Mouse (Mus musculus): Measurements from ENCODE around the gene Rnf8.

DNA sequence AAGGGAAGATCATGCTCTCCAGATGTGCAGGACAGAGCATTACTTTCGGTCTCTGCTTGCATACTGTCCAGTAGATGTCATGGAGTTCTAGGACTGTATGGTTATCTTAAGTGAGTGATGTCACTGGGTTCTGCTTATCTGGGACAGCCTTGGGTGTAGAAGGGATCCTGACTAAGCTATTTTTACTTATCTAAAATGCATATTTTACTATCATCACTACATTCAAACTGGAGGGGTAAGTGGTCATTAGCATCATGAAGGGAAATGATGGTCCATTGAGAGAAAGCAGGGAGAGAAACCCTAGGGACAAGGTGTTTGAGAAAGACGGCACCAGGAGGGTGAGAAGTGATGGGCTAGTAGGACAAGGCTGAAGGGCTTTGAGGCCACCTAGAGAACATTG, 43.7 kb downstream of the Rnf8 start:
- TF ChIP-seq CTCF (conservative IDR thresholded peaks at IDR 0.05; ENCODE audit: low read length): no peak
- no peak for TF ChIP-seq NANOG (IDR thresholded peaks at IDR 0.05; ENCODE audit: borderline replicate concordance, low read length)
- TF ChIP-seq POU5F1 (IDR thresholded peaks at IDR 0.05; ENCODE audit: borderline replicate concordance, low read length): no peak

Measured in E14TG2a.4 (cell line).